Mouse (Mus musculus) hindbrain, embryonic 15.5 days (tissue): ENCODE data around the gene 4930415O20Rik. TPM values are rescaled to one million over a fixed set of nuclear protein-coding genes. Genes with fewer than 3 reads are reported as not detected.

Experiments
- ATAC-seq: fragments of 200-750 bp; cut with Nextera tagmentation; 2 replicates; pipeline ENCODE4 v1.8.0; 2017; ENCODE audit warnings: low read depth, moderate number of reproducible peaks, moderate TSS enrichment; ENCODE audit not compliant: low FRiP score
- H3K27ac ChIP-seq: fragments of 300-500 bp; sonication (generic); replicated peaks from 2 replicates; pipeline ENCODE4 v1.5.1; 2015; ENCODE audit warnings: mild to moderate bottlenecking, inconsistent platforms
- H3K27me3 ChIP-seq: fragments of 300-500 bp; sonication (generic); 2 replicates; pipeline ENCODE4 v1.6.1; 2015; ENCODE audit warnings: control low read depth, inconsistent platforms
- H3K36me3 ChIP-seq: fragments of 300-500 bp; sonication (generic); 2 replicates; pipeline ENCODE4 v1.6.1; 2015; ENCODE audit warnings: control low read depth, inconsistent platforms
- H3K4me1 ChIP-seq: fragments of 300-500 bp; sonication (generic); replicated peaks from 2 replicates; pipeline ENCODE4 v1.6.1; 2015; ENCODE audit warnings: control low read depth, inconsistent platforms
- H3K4me2 ChIP-seq: fragments of 300-500 bp; sonication (generic); 2 replicates; pipeline ENCODE4 v1.6.1; 2015; ENCODE audit warnings: moderate library complexity, mild to moderate bottlenecking, inconsistent platforms
- H3K4me3 ChIP-seq: fragments of 300-500 bp; sonication (generic); 2 replicates; pipeline ENCODE4 v1.5.1; 2015; ENCODE audit warnings: mild to moderate bottlenecking, inconsistent platforms
- H3K9ac ChIP-seq: fragments of 300-500 bp; sonication (generic); 2 replicates; pipeline ENCODE4 v1.6.1; 2015; ENCODE audit warnings: inconsistent platforms
- H3K9me3 ChIP-seq: fragments of 300-500 bp; sonication (generic); 2 replicates; pipeline ENCODE4 v1.6.1; 2016; ENCODE audit warnings: control low read depth, inconsistent platforms
- WGBS: fragments of 180-500 bp; shearing (Covaris S2); methylation state at CpG from one replicate; pipeline ENCODE4 v1.1.7; 2015; 5-methylcytosine and 5-hydroxymethylcytosine counted together
- polyA plus RNA-seq: library from polyadenylated mRNA; unstranded; fragments of >200 nt; fragmentation: Nextera tagmentation; extraction: Ambion mirVana; gene quantifications from 2 replicates; pipeline ENCODE4 v1.2.1, GENCODE M21; 2015

4930415O20Rik gene
- polyA plus RNA-seq, 1 experiment from 2014 or later: not detected

GRCm38 (mm10) chr15:98637155-98637554 is 66.4 kb downstream of the 4930415O20Rik start:
- Histone ChIP-seq H3K4me1 (peaks cover 42% of the 10 kb centered on the region), H3K4me2 (peak overlapping the region; percentile 87), H3K9me3 (no peaks in the 10 kb centered on the region), H3K27me3 (no peaks in the 10 kb centered on the region), H3K27ac (no peak overlapping the region), H3K36me3 (peaks cover 26% of the 10 kb centered on the region), H3K9ac (peak overlapping the region; percentile 88; the same call in 1 of the 2 replicates), H3K4me3 (peak overlapping the region; percentile 81)
- WGBS: 34% methylated on average over 3 of the region's 3 CpGs
- no peak for ATAC-seq

Other genes starting within 250 kb of the 4930415O20Rik start
- gene Olfr284, start 230.0 kb upstream of the 4930415O20Rik start, polyA plus RNA-seq: not detected in 2 replicates
- not detected in 2 replicates for gene Olfr283, start 190.1 kb upstream of the 4930415O20Rik start, polyA plus RNA-seq
- gene Olfr282, start 139.8 kb upstream of the 4930415O20Rik start, polyA plus RNA-seq: not detected in 2 replicates
- gene Olfr281, start 118.4 kb upstream of the 4930415O20Rik start, polyA plus RNA-seq: not detected in 2 replicates
- gene OR5BS1P, start 101.1 kb upstream of the 4930415O20Rik start, polyA plus RNA-seq: not detected in 2 replicates
- not detected in 2 replicates for gene Lalba, start 88.3 kb upstream of the 4930415O20Rik start, polyA plus RNA-seq
- not detected in 2 replicates for gene Olfr279, start 78.6 kb upstream of the 4930415O20Rik start, polyA plus RNA-seq
- gene Kansl2, start 36.7 kb upstream of the 4930415O20Rik start, polyA plus RNA-seq: 108 TPM in 2 replicates
- 64.7 and 65.6 TPM in 2 replicates for gene Ccnt1, start 81 bp upstream of the 4930415O20Rik start, polyA plus RNA-seq
- gene Adcy6, start 39.1 kb downstream of the 4930415O20Rik start, polyA plus RNA-seq: 10.6 and 13.1 TPM in 2 replicates
- gene Cacnb3, start 59.8 kb downstream of the 4930415O20Rik start, polyA plus RNA-seq: 130 and 136 TPM in 2 replicates
- 19.4 and 24.8 TPM in 2 replicates for gene Ddx23, start 91.9 kb downstream of the 4930415O20Rik start, polyA plus RNA-seq
- gene Rnd1, start 106.5 kb downstream of the 4930415O20Rik start, polyA plus RNA-seq: 10.3 and 10.4 TPM in 2 replicates
- gene Ccdc65, start 137.2 kb downstream of the 4930415O20Rik start, polyA plus RNA-seq: 6.8 TPM in 2 replicates
- gene Fkbp11, start 157.2 kb downstream of the 4930415O20Rik start, polyA plus RNA-seq: 5.7 TPM in 2 replicates
- 100.0 and 107 TPM in 2 replicates for gene Arf3, start 192.2 kb downstream of the 4930415O20Rik start, polyA plus RNA-seq
- not detected in 2 replicates for gene Wnt10b, start 207.1 kb downstream of the 4930415O20Rik start, polyA plus RNA-seq
- 1.9 and 2.5 TPM in 2 replicates for gene Wnt1, start 218.9 kb downstream of the 4930415O20Rik start, polyA plus RNA-seq
- gene Ddn, start 238.5 kb downstream of the 4930415O20Rik start, polyA plus RNA-seq: 0.34 and 0.48 TPM in 2 replicates